In genomic region chr10:95530551-95531121, GRCm38 (mm10) we compare ENCODE assay signal across 23 mouse cellular contexts. TPM values are rescaled to one million over a fixed set of nuclear protein-coding genes. Genes with fewer than 3 reads are reported as not detected.
DNase-seq lines count a peak whose midpoint lies in the region; ATAC-seq and TF ChIP-seq lines count a peak whose summit lies in the region.
"Had no signal": no experiment of that assay in that cellular context is flagged by ENCODE, and none has a peak within 500 bp of the region (broad histone marks: within the 10 kb centered on the region; RNA-seq: fewer than 3 reads in every experiment).

No protein-coding gene starts in this region.

- H3K9me3 ChIP-seq in hindbrain, embryonic 16.5 days (ENCODE audit: control insufficient read depth, low read length): no peaks in the 10 kb centered on the region
- H3K9me3 ChIP-seq in hindbrain, embryonic 11.5 days (ENCODE audit: control insufficient read depth, low read length): no peaks in the 10 kb centered on the region
- H3K9me3 ChIP-seq in CH12.LX (replicated peaks; ENCODE audit: low read length): no peaks in the 10 kb centered on the region
- H3K9me3 ChIP-seq: forebrain, embryonic 10.5 days; hindbrain, embryonic 10.5 days; liver, embryonic 12.5 days; midbrain, embryonic 13.5 days had no signal

- in situ Hi-C loops in CH12.LX (cut with MboI; ENCODE audit: low pct_ligation_motif_present, low pct_unique_long_range_greater_than_20kb, low sequenced_read_pairs): loop anchor here (25.0 kb wide), 1 partner anchor 557 kb away; no protein-coding TSS in a partner anchor

- TF ChIP-seq RAD21 in CH12.LX (IDR thresholded peaks at IDR 0.05; ENCODE audit: low read depth, low read length): no peak

- no peaks in the 10 kb centered on the region for H3K36me3 ChIP-seq in hindbrain, embryonic 16.5 days (ENCODE audit: control insufficient read depth, insufficient read depth, low read length)
- H3K36me3 ChIP-seq in hindbrain, embryonic 11.5 days (ENCODE audit: control insufficient read depth, insufficient read depth, low read length): no peaks in the 10 kb centered on the region
- H3K36me3 ChIP-seq in CH12.LX (replicated peaks in 1 of 2; ENCODE audit: control insufficient read depth in 1 of 2, insufficient read depth in 1 of 2, low read length in 1 of 2): peaks cover 0 to 13% of the 10 kb centered on the region in 2 experiments
- H3K36me3 ChIP-seq in macrophage (ENCODE audit: inconsistent target): no peaks in the 10 kb centered on the region
- H3K36me3 ChIP-seq: liver, embryonic 12.5 days; midbrain, embryonic 13.5 days had no signal

- H3K4me2 ChIP-seq in hindbrain, embryonic 16.5 days (ENCODE audit: low read length): no peak overlapping the region
- no peak overlapping the region for H3K4me2 ChIP-seq in hindbrain, embryonic 11.5 days (replicated peaks; ENCODE audit: low read depth, low read length)
- H3K4me2 ChIP-seq in CH12.LX (ENCODE audit: insufficient read depth, low read depth, poor library complexity, severe bottlenecking): no peak overlapping the region
- H3K4me2 ChIP-seq: liver, embryonic 12.5 days; lung, embryonic 14.5 days; midbrain, embryonic 13.5 days had no signal

- TF ChIP-seq CTCF in CH12.LX (conservative IDR thresholded peaks at IDR 0.05 in 1 of 2, IDR thresholded peaks at IDR 0.05 in 1 of 2; ENCODE audit: low read depth in 2 of 2, low read length in 2 of 2): no peak

- dilution Hi-C loops in CH12.LX (cut with MboI; ENCODE audit: extremely low pct_ligation_motif_present, extremely low pct_unique_long_range_greater_than_20kb, low sequenced_read_pairs): no loop called here

- WGBS in hindbrain, embryonic 16.5 days: 47% methylated on average over 2 of the region's 2 CpGs
- 49% methylated on average over 2 of the region's 2 CpGs for WGBS in hindbrain, embryonic 11.5 days
- 82% methylated on average over 2 of the region's 2 CpGs for WGBS in macrophage (ENCODE audit: missing documents)

- H3K27me3 ChIP-seq in hindbrain, embryonic 16.5 days (replicated peaks; ENCODE audit: control insufficient read depth, insufficient read depth, low read length): no peaks in the 10 kb centered on the region
- no peaks in the 10 kb centered on the region for H3K27me3 ChIP-seq in hindbrain, embryonic 11.5 days (ENCODE audit: control insufficient read depth, insufficient read depth, low read length)
- no peaks in the 10 kb centered on the region for H3K27me3 ChIP-seq in CH12.LX (replicated peaks)
- H3K27me3 ChIP-seq: liver, embryonic 12.5 days; midbrain, embryonic 13.5 days had no signal

- intact Hi-C loops in left cerebral cortex, postnatal 25 days (cut with DNase I): no loop called here

- H3K27ac ChIP-seq in hindbrain, embryonic 16.5 days (ENCODE audit: low read depth, low read length): 0 out of 2 replicates have a peak overlapping the region, but pooled peaks have one; percentile 42
- no peak overlapping the region for H3K27ac ChIP-seq in hindbrain, embryonic 11.5 days (ENCODE audit: low read depth, low read length)
- H3K27ac ChIP-seq in CH12.LX (ENCODE audit: insufficient read depth, low read depth) (no peak overlapping the region), macrophage (peak overlapping the region; percentile 61)
- H3K27ac ChIP-seq: forebrain, embryonic 10.5 days; hindbrain, embryonic 10.5 days; liver, embryonic 12.5 days; midbrain, embryonic 13.5 days; stomach, postnatal 0 days had no signal

- DNase-seq in hindbrain, embryonic 11.5 days (ENCODE audit: low spot score): no peak
- DNase-seq in A20 (ENCODE audit: low read depth, low spot score) (peak; percentile 60), CH12.LX (ENCODE audit: extremely low read depth) (peak; percentile 41)
- no peak for DNase-seq in left cerebral cortex, postnatal 25 days (ENCODE audit: low spot score in 2 of 2)
- DNase-seq: adrenal gland, postnatal 36 days; cerebellum, adult 8-10 months; forebrain, postnatal 0 days; kidney, postnatal 10 days; left cerebral cortex, postnatal 4 days; lung, embryonic 14.5 days; lung, postnatal 36 days; right cerebral cortex, postnatal 14 days; thymus, postnatal 25 days had no signal

- ATAC-seq in hindbrain, embryonic 16.5 days: 0 out of 2 replicates have a peak, but pooled peaks have one; percentile 19
- ATAC-seq in hindbrain, embryonic 11.5 days (ENCODE audit: low FRiP score): no peak
- ATAC-seq in cerebellum, adult (ENCODE audit: insufficient number of reproducible peaks, low FRiP score, low TSS enrichment): no peak
- ATAC-seq: forebrain, postnatal 0 days; intestine, postnatal 0 days; liver, embryonic 12.5 days; midbrain, embryonic 13.5 days had no signal

- no peak overlapping the region for H3K4me3 ChIP-seq in hindbrain, embryonic 16.5 days (ENCODE audit: low read length)
- no peak overlapping the region for H3K4me3 ChIP-seq in hindbrain, embryonic 11.5 days (ENCODE audit: low read depth, low read length)
- no peak overlapping the region for H3K4me3 ChIP-seq in CH12.LX (replicated peaks in 1 of 3; ENCODE audit: low read depth in 2 of 3, low read length in 2 of 3, poor library complexity in 1 of 3)
- H3K4me3 ChIP-seq in macrophage (ENCODE audit: inconsistent target): no peak overlapping the region
- H3K4me3 ChIP-seq: forebrain, embryonic 10.5 days; hindbrain, embryonic 10.5 days; liver, embryonic 12.5 days; midbrain, embryonic 13.5 days; myocyte had no signal

- TF ChIP-seq EP300 in CH12.LX (IDR thresholded peaks at IDR 0.05; ENCODE audit: low read length): peak; percentile 40

- H3K79me2 ChIP-seq in CH12.LX (replicated peaks; ENCODE audit: control insufficient read depth, extremely low read depth, insufficient read depth, poor library complexity, severe bottlenecking) (peaks cover 87% of the 10 kb centered on the region), macrophage (ENCODE audit: inconsistent target) (peaks cover 96% of the 10 kb centered on the region)

- TF ChIP-seq POLR2A in CH12.LX (IDR thresholded peaks at IDR 0.05; ENCODE audit: low read depth, low read length): no peak

- H3K9ac ChIP-seq in hindbrain, embryonic 16.5 days (ENCODE audit: low read depth, low read length): no peak overlapping the region
- H3K9ac ChIP-seq in hindbrain, embryonic 11.5 days (ENCODE audit: low read depth, low read length): no peak overlapping the region
- H3K9ac ChIP-seq in CH12.LX (ENCODE audit: insufficient read depth, low read depth): no peak overlapping the region
- H3K9ac ChIP-seq: forebrain, postnatal 0 days; liver, embryonic 12.5 days; lung, embryonic 14.5 days; midbrain, embryonic 13.5 days had no signal

- H3K4me1 ChIP-seq in hindbrain, embryonic 16.5 days (ENCODE audit: control insufficient read depth, insufficient read depth, low read depth, low read length): peaks cover 8% of the 10 kb centered on the region
- H3K4me1 ChIP-seq in hindbrain, embryonic 11.5 days (replicated peaks; ENCODE audit: control insufficient read depth, insufficient read depth, low read length): no peaks in the 10 kb centered on the region
- peaks cover 2 to 64% of the 10 kb centered on the region in 2 experiments; a peak in 3 of 4 replicates for H3K4me1 ChIP-seq in CH12.LX (ENCODE audit: control insufficient read depth in 1 of 2, insufficient read depth in 2 of 2)

TF ChIP-seq in CH12.LX, 34 proteins besides CTCF, POLR2A, EP300 and RAD21:
- TF ChIP-seq UBTF (IDR thresholded peaks at IDR 0.05; ENCODE audit: low read depth, low read length) (no peak), MAFK (IDR thresholded peaks at IDR 0.05; ENCODE audit: insufficient replicate concordance, low read length) (peak; percentile 66), IRF4 (IDR thresholded peaks at IDR 0.05; ENCODE audit: low read depth, low read length) (0 out of 2 replicates have a peak, but pooled peaks have one; percentile 21)
TF ChIP-seq in CH12.LX: peak in this region for 2.

RNA-seq across cellular contexts. Expression of gene Ube2n, which starts 15.7 kb away (rescaled TPM):
- 387 and 395 TPM in 2 replicates for polyA plus RNA-seq in hindbrain, embryonic 16.5 days (2015; fragmentation: Nextera tagmentation; extraction: Ambion mirVana)
- 471 and 495 TPM in 2 replicates for polyA plus RNA-seq in hindbrain, embryonic 11.5 days (2014; fragmentation: Nextera tagmentation; extraction: Ambion mirVana)
- 71.9 and 117 TPM in 2 replicates for total RNA-seq in CH12.LX (2012; rRNA removed)
- 217 and 237 TPM in 2 replicates for total RNA-seq in CH12.LX (2014; rRNA removed)
- 243 and 265 TPM in 2 replicates for polyA plus RNA-seq in CH12.LX (2012; ENCODE audit: insufficient read length, low read depth)
- 100 to 1,000 TPM in 14 of 26 experiments, 10 to 100 TPM in 12; 43.3 to 177 (median 103) TPM for total RNA-seq in macrophage (2018; cell fraction: chromatin; rRNA removed)
- 100 to 1,000 TPM; 107 to 212 (median 164) TPM for total RNA-seq in macrophage (2018; cell fraction: cytosol; rRNA removed)
- total RNA-seq in macrophage (2018; cell fraction: nucleus; rRNA removed): 100 to 1,000 TPM in 24 of 26 experiments, 10 to 100 TPM in 2; 94.5 to 370 (median 167) TPM
- polyA plus RNA-seq in macrophage (2018): 101 to 234 TPM (median 183 TPM) in 3 replicates
- total RNA-seq in left cerebral cortex, postnatal 25 days (2021): 100 to 1,000 TPM; 184 to 202 TPM

RNA-seq across cellular contexts. Expression of gene Mrpl42, which starts 28.9 kb away (rescaled TPM):
- 260 and 270 TPM in 2 replicates for polyA plus RNA-seq in hindbrain, embryonic 16.5 days (2015; fragmentation: Nextera tagmentation; extraction: Ambion mirVana)
- polyA plus RNA-seq in hindbrain, embryonic 11.5 days (2014; fragmentation: Nextera tagmentation; extraction: Ambion mirVana): 297 and 300 TPM in 2 replicates
- total RNA-seq in CH12.LX (2012; rRNA removed): 161 and 198 TPM in 2 replicates
- total RNA-seq in CH12.LX (2014; rRNA removed): 381 and 389 TPM in 2 replicates
- polyA plus RNA-seq in CH12.LX (2012; ENCODE audit: insufficient read length, low read depth): 197 and 223 TPM in 2 replicates
- 10 to 100 TPM in 14 of 26 experiments, 1 to 10 TPM in 12; 1.5 to 28.7 (median 11.6) TPM for total RNA-seq in macrophage (2018; cell fraction: chromatin; rRNA removed)
- 100 to 1,000 TPM in 7 of 26 experiments, 10 to 100 TPM in 19; 60.9 to 134 (median 93.5) TPM for total RNA-seq in macrophage (2018; cell fraction: cytosol; rRNA removed)
- 10 to 100 TPM in 17 of 26 experiments, 1 to 10 TPM in 9; 2.7 to 26.9 (median 14.3) TPM for total RNA-seq in macrophage (2018; cell fraction: nucleus; rRNA removed)
- polyA plus RNA-seq in macrophage (2018): 84.5 to 233 TPM (median 194 TPM) in 3 replicates
- total RNA-seq in left cerebral cortex, postnatal 25 days (2021): 10 to 100 TPM; 67.1 to 72.1 TPM

RNA-seq across cellular contexts. Expression of gene Nudt4, which starts 33.3 kb away (rescaled TPM):
- polyA plus RNA-seq in hindbrain, embryonic 16.5 days (2015; fragmentation: Nextera tagmentation; extraction: Ambion mirVana): 60.7 and 67.8 TPM in 2 replicates
- 120 and 133 TPM in 2 replicates for polyA plus RNA-seq in hindbrain, embryonic 11.5 days (2014; fragmentation: Nextera tagmentation; extraction: Ambion mirVana)
- 23.7 and 33.2 TPM in 2 replicates for total RNA-seq in CH12.LX (2012; rRNA removed)
- 38.0 and 39.2 TPM in 2 replicates for total RNA-seq in CH12.LX (2014; rRNA removed)
- polyA plus RNA-seq in CH12.LX (2012; ENCODE audit: insufficient read length, low read depth): 61.1 and 67.4 TPM in 2 replicates
- 10 to 100 TPM in 2 of 26 experiments, 1 to 10 TPM in 24; 1.4 to 13.4 (median 5.1) TPM for total RNA-seq in macrophage (2018; cell fraction: chromatin; rRNA removed)
- 10 to 100 TPM; 25.1 to 41.0 (median 33.6) TPM for total RNA-seq in macrophage (2018; cell fraction: cytosol; rRNA removed)
- total RNA-seq in macrophage (2018; cell fraction: nucleus; rRNA removed): 10 to 100 TPM in 20 of 26 experiments, 1 to 10 TPM in 6; 7.2 to 25.3 (median 12.7) TPM
- 29.6 to 34.9 TPM (median 34.1 TPM) in 3 replicates for polyA plus RNA-seq in macrophage (2018)
- total RNA-seq in left cerebral cortex, postnatal 25 days (2021): 100 to 1,000 TPM; 146 to 170 TPM

Comparison
In these comparisons a context has a peak if more than half of its experiments do, and no peak if none do; other contexts are left out.
1. H3K27ac ChIP-seq: peak in hindbrain, embryonic 16.5 days (single experiment) and macrophage (single experiment); none in hindbrain, embryonic 11.5 days (single experiment) and CH12.LX (single experiment).
2. DNase-seq: peak in A20 (single experiment) and CH12.LX (single experiment); none in hindbrain, embryonic 11.5 days (single experiment) and left cerebral cortex, postnatal 25 days (0 of 2).